Mouse (Mus musculus): Measurements from ENCODE around the gene Dnajc27.

DNA sequence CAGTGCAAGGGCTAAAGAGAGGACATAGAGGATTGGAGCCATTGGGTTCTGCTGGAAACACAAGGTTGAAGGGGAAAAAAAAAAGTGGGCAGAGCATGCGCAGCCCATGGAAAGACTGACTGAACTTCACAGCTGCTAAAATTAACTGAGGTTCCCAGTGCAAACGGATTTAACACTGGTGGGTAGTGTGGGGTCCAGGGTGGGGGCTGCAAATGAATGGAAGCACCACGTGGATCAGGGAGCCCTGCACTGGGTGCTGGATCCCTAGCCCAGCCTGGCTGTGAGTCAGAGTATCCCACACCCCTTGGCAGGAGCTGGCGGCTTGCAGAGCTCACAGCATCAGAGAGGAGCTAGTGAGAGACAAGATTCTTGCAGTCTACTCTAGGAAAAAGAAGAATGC lies 35.2 kb downstream of the Dnajc27 start:
- TF ChIP-seq POLR2A (IDR thresholded peaks at IDR 0.05; ENCODE audit: low read depth, low read length) (no peak), CTCF (IDR thresholded peaks at IDR 0.05; ENCODE audit: extremely low read depth, insufficient read depth, insufficient read length, insufficient replicate concordance) (no peak)
